Mouse (Mus musculus) spleen, postnatal 10 days (tissue): ENCODE results near the gene Mfrp.

Experiments
- DNase-seq, 2 experiments: peaks; one replicate each; pipeline ENCODE4 v3.0.0; 2021 to 2022; ENCODE audit warnings: low spot score in 2 of 2

Mfrp gene

GRCm38 (mm10) chr9:44130034-44130433, 28.5 kb downstream of the Mfrp start:
- peak in 1 of 2 experiments; percentile 70 for DNase-seq

GRCm38 (mm10) chr9:44130581-44131275, 29.2 kb downstream of the Mfrp start:
- no peak for DNase-seq

DNA sequence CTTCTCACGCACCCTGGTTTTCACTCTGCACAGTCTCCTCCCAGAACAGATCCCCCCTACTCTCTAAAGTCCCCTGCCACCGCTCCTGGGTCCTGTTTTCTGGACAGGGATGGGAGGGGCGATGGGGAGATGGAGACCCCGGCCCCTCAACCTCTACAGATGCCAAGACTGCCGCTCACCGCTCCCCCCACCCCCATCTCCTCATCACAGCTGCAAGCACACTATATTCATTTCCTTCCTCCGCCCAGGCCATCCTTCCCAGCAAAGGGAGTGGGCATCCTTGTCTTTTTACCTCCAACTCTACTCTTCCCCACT, 29.7 kb downstream of the Mfrp start:
- DNase-seq = no peak

GRCm38 (mm10) chr9:44132200-44132599, 30.7 kb downstream of the Mfrp start:
- no peak for DNase-seq

GRCm38 (mm10) chr9:44133287-44133686, 31.8 kb downstream of the Mfrp start:
- no peak for DNase-seq

DNA sequence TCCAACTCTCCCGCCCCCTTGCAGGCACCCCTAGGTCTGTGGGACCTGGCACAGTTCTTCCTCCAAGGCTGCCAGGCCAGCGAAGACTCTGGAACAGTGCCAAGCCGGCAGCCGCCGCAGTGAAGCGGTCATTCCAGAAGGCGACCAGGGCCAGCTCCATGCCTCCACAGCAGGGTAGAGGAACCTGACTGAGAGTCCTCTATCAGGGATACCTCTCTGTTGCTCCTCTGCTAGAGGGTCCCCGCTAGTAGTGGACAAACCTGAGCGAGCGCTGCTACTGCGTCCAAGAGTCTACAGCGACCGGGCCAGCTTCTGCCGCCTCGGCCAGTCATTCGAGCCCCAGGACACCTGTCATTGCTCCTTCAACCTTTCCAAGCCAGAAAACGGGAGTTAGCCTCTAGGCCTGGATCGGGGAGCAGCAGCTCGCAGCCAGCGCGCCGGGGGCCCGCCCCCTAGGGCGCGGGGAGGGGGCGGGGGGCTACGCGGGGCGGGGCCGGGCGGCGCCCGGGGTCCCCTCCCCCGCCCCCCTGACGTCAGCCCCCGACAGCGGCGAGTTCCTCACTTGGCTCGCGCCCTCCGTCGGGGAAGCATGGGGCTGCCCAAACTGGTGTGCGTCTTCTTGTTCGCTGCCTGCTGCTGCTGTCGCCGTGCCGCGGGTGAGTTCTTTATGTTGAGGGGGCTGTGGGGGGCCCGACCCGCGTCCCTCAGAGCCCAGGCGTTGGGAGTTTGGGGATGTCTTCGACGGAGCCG, 32.7 kb downstream of the Mfrp start, which contains the start of gene Mcam:
TSS of gene Mcam (plus strand) at position 369 of the 750 bp plus-strand sequence.
- DNase-seq = peak in 1 of 2 experiments; percentile 39

DNA sequence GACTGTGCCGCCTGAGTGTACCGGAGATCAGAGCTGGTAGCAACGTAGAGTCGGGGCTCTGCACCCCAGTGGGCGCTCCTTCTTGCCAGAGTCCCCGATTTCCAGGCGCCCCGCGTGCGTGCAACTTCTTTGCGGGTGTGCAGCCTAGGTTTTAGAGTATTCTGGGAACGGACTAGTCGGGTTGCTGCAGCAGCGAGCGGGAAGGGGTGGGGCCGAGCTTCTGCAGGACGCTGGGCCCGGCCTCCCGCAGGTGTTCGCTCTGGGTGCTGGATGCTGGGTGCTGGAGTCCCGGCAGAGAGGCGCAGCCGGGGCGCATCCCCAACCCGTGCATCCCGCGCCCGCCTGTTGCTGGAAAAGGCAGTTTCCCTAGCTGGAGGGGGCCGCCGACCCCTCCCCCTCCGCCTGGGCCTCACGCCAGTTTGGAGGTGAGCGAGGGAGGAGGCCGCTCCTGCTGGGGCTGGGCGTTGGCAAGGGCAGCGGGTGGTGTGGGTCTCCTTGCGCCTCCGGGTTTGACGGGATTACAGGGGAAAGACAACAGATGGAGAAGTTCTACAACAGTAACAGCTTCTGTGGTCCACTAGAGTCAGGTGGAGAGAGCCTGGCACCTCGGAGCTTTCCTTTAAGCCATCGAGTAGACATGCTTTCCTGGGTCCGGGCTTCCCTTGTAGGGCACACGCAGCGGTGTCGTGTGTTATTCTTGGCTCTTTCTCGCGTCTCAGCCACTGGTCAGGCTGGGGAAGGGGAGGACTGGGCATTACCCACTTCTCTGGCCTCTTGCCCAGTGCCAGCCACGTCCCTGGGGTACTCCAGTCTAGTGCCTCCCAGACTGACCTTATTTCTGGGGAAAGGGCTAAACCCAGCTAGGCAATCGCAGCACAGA, 33.6 kb downstream of the Mfrp start:
- peak in 1 of 2 experiments; percentile 37 for DNase-seq

GRCm38 (mm10) chr9:44135731-44136411, 34.3 kb downstream of the Mfrp start:
- DNase-seq = no peak

- no peak for DNase-seq
Measured at GRCm38 (mm10) chr9:44137846-44138245, 36.3 kb downstream of the Mfrp start.

DNA sequence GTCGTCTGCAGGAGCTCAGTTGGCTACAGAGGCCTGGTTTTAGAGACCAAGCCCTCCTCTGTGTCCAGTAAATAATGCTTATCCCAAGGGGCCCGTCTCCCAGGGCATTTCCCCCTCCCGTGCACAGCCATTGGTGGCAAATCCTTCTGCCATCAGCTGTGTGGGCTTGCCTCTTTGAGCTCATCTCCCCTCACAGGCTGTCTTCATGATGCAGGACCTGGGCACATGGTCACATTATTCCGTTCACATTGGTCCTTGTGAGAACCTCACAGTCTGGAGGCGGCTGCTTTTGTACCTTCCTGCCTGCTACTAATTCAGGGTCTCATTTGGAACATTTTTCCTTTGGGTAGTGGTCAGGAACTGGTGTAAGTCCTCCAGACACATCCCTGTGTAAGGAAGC, 40.4 kb downstream of the Mfrp start:
- DNase-seq = no peak

- DNase-seq = no peak
Measured at GRCm38 (mm10) chr9:44143421-44143820, 41.9 kb downstream of the Mfrp start.

DNA sequence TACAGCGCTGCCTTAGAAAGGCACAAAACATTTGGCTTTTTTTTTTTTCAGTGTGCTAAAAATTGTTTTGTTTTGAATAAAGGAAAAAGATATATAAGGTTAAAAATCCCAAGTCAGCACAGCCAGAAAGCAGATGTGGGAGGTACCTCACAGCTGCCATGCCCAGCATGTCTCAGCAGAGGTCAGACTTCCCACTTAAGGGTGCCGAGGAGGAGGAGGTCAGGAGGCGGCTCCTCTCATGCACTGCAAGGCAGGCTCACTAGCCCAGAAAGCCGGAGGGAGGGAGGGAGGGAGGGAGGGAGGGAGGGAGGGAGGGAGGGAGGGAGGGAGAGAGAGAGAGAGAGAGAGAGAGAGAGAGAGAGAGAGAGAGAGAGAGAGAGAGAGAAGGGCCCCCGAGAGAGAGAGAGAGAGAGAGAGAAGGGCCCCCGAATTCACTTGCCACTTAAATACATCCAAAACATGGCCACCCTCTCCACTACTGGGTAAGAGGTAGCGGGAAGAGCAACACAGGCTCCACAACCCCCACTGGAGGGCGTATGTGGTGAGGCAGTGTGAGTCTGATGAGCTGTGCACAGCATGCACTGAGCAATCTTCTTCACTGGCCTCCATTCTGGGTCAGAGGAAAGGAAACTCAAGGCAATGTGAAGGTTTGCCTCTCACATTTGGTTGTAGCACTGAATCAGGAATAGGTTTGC, 42.6 kb downstream of the Mfrp start:
- no peak for DNase-seq

- no peak for DNase-seq
Measured at GRCm38 (mm10) chr9:44144718-44145060, 43.2 kb downstream of the Mfrp start.

- DNase-seq = no peak
Measured at GRCm38 (mm10) chr9:44147290-44147689, 45.8 kb downstream of the Mfrp start.
